Mouse (Mus musculus): ENCODE measurements around the gene AC124108.1.

Gene AC124108.1

GRCm38 (mm10) chr1:132245010-132245409 is 53.8 kb downstream of the AC124108.1 start:
- no peak for DNase-seq (ENCODE audit: low spot score)

DNA sequence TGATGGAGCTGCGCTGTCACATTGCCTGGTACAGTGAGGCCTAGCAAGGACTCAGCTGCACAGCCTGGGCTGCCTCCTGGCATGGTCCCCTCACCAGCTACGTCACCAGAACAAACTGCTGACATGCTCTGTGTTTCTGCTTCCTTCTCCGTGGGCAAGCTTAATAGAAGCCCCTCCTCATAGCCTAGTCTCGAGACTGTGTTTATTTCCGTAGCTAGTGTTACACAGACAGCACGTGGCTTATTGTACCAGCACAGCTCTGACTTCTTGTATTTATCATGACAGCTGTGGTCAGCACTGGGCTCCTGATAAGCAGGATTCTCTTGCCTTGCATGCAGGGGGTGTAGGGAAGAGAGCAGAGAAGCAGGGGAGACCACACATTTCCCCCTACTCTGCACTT is 54.9 kb downstream of the AC124108.1 start:
- no peak for DNase-seq (ENCODE audit: low spot score)

DNA sequence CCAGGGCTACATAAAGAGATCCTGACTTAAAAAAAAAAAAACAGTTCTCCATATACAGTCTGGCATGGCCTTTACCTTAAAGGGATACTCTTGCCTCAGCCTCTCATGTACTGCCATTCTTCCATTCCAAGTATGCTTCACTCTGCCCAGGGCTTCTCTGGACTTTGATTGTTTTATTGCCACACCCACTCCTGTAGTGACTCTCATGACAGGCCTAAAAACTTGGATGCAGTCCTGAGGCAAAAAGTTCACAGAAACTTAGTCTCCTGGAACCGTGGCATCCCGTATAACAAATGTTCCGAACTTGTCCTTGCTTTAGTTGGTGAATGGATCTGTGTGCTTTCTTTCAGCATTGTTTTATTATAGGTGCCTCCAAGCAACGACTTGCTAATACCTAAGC is 55.4 kb downstream of the AC124108.1 start:
- no peak for DNase-seq (ENCODE audit: low spot score)

- no peak for DNase-seq (ENCODE audit: low spot score)
Measured at GRCm38 (mm10) chr1:132254467-132254866, 63.2 kb downstream of the AC124108.1 start.

Data from MN1 (cell line).